Mouse (Mus musculus) testis, postnatal 10 days (tissue): ENCODE results near the gene Fam83g.
A peak's percentile ranks its signal among the peaks of the same experiment; 100 is the strongest.

Experiments used
- DNase-seq: peaks from one replicate; pipeline ENCODE4 v3.0.0; 2021; ENCODE audit warnings: low spot score

Gene Fam83g

DNA sequence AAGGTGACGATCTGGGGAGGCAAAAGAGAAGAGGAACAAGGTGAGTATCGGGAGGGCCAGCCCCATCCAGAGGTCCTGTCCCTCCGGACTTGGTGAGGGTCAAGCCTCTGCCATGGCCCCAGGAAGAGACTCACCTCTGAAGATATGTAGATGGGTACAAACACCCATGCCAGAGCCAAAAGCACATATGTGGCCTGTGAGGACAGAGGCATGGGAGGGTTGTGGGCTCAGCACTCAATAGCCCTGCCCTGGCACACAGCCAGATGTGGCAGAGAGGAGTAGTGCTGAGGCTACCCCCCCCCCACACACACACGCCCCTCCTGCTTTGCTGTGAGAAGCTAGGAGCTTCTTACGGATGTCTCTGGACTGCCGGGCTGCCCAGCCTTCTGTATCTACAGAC is 31.2 kb downstream of the Fam83g start:
- peak; percentile 55 for DNase-seq

DNA sequence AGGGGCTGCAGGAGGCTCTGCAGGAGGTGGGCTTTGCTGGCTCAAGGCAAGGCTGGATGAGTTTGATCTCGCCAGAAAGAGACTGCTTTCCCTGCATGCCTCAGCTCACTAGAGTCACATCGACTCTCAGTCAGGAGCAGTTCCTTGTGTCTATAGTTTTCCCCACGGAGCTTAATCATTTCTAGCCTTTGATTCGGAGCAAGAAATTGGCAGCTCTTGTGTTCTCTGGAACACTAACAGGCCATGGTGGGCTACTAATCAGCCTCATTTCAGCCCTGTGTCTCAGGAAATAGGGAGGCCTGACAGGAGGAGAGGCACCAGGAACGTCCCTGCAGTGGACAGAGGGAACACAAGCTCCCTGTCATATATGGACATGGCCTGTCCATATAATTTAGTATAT is 34.1 kb downstream of the Fam83g start:
- no peak for DNase-seq

DNA sequence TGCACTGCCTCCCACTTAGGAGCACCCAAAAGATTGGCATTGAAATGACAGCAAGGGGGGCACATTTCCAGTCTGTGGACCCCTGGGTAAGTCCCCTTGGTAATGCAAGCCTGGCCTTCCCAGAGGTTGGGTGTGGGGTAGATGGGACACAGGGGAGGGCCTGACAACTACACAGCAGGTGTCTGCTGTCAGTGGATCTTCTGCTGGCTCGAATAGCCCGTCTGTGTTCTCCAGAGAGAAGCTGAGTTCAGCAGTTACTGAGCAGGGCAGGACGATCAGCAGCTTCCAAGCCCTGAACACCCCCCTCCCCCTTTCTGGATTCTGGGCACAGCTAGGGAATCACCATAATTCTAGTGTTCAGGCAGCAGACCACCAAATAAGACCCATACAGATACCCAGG is 35.5 kb downstream of the Fam83g start:
- no peak for DNase-seq

DNA sequence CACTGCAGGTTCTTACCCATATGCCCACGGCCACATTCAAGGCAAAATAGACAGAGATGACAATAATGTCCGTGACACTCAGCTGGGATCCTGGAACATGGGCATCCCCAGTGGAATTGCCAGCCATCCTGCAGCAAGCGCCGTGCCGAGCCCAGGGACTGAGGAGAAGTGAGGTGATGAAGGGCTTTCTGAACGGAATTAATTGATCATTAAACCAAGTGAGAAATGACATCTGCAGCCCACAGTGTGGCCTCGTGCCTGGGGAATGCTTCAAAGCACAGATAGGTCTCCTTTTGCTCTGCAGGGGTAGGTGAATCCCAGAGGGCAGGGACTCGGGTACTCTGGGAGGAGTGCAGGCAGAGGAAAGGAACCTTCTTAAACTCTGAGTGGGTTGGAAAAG is 35.9 kb downstream of the Fam83g start:
- DNase-seq: no peak

DNA sequence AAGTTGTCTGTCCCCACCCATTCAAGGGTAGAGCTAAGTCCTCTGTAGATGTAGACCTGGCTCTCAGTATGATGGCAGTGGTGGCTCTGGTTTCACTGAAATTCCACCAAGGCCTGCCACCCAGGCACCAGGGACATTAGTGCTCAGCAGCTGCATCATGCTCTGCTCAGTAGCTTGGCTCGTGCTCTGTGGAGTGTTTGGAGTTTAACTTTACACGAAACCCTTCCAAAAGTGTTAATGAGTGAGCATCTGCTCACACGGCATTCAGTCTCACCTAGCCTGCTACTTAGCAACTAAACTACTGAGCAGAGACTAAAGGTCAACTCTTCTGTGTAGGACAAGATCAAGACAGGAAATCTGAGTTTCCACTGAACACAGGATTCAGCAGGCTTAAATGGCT is 36.7 kb downstream of the Fam83g start, which contains the start of gene Slc5a10:
Slc5a10 (minus strand) TSS at position 191 of the 400 bp plus-strand sequence.
- DNase-seq: no peak

DNA sequence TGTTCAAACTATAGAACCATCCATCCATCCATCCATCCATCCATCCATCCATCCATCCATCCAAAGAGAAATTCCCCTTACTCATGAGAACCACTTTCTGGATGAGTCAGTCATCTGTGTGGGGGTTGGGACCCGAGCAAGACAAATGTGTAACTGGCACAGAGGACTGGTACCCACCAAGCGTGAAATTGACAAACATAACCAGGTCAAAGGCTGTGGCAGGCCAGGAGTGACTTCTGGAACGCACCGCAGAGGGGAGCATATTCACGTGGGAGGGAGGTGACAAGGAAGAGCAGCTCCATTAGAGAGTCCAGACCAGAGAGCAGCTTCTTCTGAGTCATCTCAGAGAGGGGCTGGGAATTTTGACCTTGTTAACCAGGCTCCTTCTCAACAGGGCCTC is 38.2 kb downstream of the Fam83g start:
- no peak for DNase-seq

DNA sequence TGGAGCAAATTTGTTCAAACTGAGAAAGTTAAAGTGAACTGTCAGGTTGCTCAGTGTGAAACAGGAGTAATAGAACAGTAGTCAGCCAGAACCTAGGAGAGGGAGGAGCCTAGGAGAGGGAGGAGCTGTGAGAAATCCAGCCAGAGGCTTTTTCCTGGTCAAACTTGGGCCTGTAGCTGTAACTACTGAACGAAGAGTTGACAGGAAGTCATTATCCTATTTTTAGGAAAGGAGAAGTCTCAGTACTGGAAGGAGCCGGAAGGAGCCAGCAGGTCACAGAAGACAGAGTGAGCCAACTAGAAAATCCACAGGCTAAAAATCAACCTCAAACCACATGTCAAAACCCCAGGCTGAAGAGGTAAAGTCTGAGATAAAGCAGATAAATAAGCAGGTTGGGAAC is 44.1 kb downstream of the Fam83g start:
- no peak for DNase-seq

DNA sequence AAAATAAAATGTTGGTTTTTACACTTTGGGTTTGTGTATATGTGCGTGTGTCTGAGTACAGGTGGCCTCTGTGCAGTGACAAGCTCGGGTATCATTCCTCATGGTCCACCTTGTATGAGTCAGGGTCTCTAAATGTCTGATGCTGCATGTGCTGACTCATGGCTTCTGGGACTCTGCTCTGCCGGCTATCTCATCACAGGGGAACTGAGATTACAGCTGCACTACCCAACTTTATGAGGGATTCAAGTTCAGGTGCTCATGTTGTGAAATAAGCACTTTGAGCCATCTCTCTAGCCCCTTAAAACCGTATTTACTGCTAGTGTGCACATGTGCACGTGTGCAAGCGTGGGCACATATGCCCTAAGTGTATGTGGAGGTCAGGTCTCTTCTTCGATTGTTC is 48.8 kb downstream of the Fam83g start:
- DNase-seq: no peak

DNA sequence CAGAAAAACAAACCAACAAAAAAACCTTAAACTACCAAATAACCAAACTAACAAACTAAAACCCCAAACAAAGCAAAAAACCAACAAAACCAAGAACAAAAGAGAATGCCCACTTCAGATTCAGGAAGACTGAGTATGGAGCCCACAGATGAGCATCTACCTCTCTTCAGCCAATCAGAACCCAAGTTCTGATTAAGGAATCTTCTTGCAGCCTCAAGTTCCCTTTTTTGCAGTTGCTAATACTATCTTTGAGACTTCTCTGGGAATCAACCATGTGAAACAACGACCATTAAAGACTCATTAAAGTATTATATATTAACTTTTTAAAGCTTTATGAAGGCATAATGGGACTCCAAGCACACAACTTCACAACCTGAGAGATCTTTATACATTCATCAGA is 53.4 kb downstream of the Fam83g start:
- no peak for DNase-seq

DNA sequence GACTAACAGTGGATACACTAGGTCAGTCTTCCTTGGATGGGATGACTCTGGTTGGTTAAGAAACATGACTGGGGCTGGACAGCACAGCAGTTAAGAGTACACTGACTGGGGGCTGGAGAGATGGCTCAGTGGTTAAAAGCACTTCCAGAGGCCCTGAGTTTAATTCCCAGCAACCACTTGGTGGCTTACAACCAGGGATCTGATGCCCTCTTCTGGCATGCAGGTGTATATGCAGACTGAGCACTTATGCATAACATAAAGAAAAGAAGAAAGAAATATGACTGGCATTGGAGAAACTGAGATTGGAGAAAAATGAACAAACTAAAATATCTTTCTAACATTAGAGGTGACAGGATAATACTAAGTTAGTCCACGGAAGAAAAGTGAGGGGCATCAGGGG is 56.6 kb downstream of the Fam83g start:
- no peak for DNase-seq

DNA sequence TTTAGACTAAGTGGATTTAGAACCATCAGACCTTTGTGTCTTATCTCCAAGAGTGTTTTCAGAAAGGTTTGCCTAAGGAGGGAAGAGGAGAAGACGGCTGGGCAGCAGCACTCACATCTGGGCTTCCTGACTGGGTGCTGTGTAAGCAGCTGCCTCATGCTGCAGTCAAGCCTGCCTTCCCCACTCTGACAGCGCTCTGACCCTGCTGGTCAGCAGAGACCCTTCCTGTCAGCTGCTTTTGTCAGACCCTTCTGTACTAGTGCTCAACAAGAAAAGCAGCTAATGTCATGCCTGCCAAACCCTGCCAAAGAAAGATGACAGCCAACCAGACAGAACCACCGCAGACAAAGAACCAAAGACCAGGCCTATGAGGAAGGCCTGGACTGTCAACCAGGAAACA is 59.9 kb downstream of the Fam83g start:
- no peak for DNase-seq

DNA sequence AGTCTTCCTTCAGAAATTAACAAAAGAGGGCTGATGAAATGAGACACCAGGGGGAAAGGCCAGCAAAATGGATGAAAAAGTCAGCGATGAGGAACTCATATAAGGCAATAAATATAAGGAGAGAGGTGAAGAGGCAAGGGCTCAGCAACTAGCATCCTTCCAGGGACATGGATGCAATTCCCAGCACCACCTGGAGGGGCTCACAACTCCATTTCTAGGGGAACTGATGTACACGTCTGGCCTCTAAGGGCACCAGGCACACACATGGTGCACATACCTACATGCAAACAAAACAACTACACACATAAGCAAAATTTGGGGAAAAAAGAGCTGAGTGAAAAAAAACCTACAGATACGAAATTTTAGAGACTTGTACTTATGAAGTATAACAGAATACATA is 60.6 kb downstream of the Fam83g start:
- DNase-seq: no peak

DNA sequence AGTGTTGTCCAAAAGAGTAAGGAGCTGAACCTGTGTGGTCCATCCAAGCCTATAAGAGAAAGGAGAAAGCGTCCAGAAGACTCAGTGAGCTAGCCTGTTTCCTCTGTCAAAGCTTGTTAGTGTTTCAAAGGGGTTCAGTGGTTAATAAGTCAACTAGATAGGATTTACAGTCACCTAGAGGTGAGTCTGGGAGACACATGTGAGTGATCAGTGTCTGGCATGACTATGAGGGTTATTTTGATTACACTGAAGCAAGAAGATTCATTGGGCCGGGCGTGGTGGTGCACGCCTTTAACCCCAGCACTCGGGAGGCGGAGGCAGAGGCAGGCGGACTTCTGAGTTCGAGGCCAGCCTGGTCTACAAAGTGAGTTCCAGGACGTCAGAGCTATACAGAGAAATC is 61.9 kb downstream of the Fam83g start:
- DNase-seq: no peak

DNA sequence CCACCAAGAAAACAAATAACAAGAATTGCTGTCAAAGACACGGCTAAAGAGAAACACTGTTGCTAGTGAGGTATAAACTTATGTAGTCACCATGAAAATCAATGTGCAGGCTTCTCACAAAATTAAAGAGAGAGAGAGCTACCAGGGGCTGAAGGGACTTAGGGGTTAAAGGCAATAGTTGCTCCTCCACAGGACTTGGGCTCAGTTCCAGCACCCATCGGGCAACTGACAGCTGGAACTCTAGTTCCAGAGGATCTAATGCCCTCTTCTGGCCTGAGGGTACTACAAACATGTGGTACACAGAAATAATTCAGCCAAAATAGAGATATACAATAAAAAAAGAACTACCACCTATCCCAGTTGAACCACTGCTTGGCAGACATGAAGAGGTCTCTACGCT is 63.3 kb downstream of the Fam83g start:
- DNase-seq: no peak

DNA sequence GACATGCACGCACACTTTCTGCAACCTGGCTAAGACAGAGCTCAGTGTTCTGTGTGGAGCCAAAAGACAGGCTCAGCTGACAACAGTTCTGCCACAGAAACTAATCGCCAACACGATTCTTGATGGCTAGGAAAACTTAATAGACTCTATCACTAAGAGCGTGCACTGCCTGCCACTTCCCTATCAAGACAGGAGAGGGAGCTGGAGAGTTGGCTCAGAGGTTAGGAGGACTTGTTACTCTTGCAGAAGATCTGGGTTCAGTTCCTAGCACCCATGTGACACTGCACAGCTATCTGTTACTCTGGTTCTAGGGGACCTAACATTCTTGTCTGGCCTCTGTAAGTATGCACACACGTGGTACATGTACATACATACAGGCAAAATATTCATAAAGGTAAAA is 67.7 kb downstream of the Fam83g start:
- no peak for DNase-seq

DNA sequence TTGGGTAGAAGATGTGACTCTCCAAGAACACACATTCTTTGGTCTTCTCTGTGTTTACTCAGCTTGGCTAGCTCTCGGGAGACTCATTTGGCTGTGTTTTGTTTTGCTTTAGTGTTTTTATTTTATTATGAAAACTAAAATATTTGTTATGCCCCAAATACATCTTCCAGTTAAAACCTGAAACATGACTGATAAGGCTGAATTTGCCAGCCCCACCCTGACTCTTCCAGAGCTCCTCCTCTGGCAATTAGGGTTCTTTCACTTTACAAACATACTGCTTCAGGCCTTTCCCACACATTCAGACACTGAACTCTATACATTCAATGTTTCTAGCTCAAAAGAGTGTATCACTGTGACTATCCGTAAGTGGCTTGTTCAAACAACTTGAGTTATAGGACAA is 73.3 kb downstream of the Fam83g start:
- DNase-seq: no peak
